Mouse (Mus musculus): ENCODE results near the gene Zfp362. TPM values are rescaled to one million over a fixed set of nuclear protein-coding genes. Genes with fewer than 3 reads are reported as not detected.

The Zfp362 gene
- total and polyA plus RNA-seq, 3 experiments = 11.9 to 18.8 (median 12.8) TPM

DNA sequence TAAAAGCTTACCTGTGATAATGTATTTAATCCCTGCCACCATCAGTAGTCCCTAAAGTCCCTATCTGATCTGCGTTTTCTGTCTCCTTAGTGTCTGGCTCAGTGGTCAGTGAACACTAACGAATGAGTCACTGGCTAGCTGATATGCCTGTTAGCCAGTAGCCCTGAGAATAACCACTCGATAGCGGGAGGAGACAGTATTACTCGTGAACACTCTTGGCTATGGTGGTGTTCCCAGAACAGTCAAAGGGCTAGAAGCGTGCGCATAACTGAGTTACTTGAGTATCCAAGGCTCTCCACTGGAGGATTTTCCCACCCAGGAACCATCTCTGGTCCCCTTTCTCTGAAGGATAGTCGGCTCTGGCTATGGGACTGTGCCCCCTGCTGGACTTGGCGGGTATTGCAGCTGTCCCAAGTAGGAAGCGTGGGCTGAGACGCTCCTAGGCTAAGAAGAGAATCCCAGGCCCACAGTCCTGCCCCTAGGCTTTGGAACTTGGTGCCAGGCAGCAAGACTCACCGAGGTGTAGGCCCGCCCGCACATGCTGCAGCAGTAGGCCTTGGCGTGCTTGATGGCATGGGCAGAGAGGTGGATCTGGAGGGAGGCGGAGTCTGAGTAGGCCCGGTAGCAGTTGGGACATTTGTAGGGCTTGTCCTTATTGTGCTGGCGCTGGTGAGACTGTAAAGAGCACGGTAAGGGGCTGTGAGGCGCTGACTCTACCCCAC is 29.1 kb downstream of the Zfp362 start:
- Histone ChIP-seq H3K36me3 (ENCODE audit: control insufficient read depth, insufficient read depth, low read length) (no peaks in the 10 kb centered on the region), H3K9ac (ENCODE audit: low read depth, low read length) (no peak overlapping the region), H3K4me3 (no peak overlapping the region), H3K27ac (no peak overlapping the region), H3K4me1 (ENCODE audit: control insufficient read depth, insufficient read depth, low read length) (no peaks in the 10 kb centered on the region), H3K79me2 (replicated peaks; ENCODE audit: control insufficient read depth, insufficient read depth, low read length) (no peaks in the 10 kb centered on the region), H3K27me3 (ENCODE audit: control insufficient read depth, insufficient read depth, low read length) (no peaks in the 10 kb centered on the region)
- intact Hi-C loops (cut with DNase I) = loop anchor here (1.0 to 10.0 kb wide), 4 partner anchors 49 to 162 kb away; partner anchors contain the start of genes Tlr12 and Zscan20
- DNase-seq = peak; percentile 67 to 89
- 45% methylated on average over 20 of the region's 20 CpGs for WGBS
- TF ChIP-seq EP300 (IDR thresholded peaks at IDR 0.05; ENCODE audit: insufficient read depth, low read depth, low read length) (0 out of 2 replicates have a peak, but pooled peaks have one; percentile 44), CTCF (IDR thresholded peaks at IDR 0.05) (no peak)

DNA sequence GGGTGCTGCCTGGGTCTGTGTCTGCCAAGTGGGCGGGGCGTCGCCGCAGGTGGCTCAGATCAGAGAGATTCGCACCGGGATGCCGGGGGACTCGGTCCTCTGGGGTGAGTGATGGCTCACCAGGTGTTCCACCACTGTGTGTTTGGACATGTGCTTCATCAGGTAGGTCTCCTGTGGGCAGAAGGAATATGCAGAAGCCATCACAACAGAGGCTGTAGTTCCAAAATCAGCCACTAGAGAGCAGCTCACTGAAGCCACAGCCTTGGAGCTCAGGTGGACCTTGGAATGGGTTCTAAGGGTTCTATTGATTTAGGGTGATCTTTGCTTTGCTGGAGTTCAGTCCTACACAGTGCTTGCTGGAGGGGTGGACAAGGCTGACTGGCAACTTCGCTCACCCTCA is 31.4 kb downstream of the Zfp362 start:
- peaks cover 3% of the 10 kb centered on the region for H3K4me1 ChIP-seq (ENCODE audit: control insufficient read depth, insufficient read depth, low read length)
- intact Hi-C loops (cut with DNase I) = loop anchor here (10.0 kb wide), 1 partner anchor 160 kb away; the partner anchor contains the start of genes Tlr12 and Zscan20
- H3K36me3 ChIP-seq (ENCODE audit: control insufficient read depth, insufficient read depth, low read length) = no peaks in the 10 kb centered on the region
- WGBS = 95% methylated on average over 9 of the region's 9 CpGs
- H3K79me2 ChIP-seq (replicated peaks; ENCODE audit: control insufficient read depth, insufficient read depth, low read length) = no peaks in the 10 kb centered on the region
- TF ChIP-seq POLR2A (IDR thresholded peaks at IDR 0.05; ENCODE audit: insufficient read depth, low read depth, low read length) (no peak), CTCF (IDR thresholded peaks at IDR 0.05) (peak; percentile 92)
- no peaks in the 10 kb centered on the region for H3K27me3 ChIP-seq (ENCODE audit: control insufficient read depth, insufficient read depth, low read length)
- no peak overlapping the region for H3K9ac ChIP-seq (ENCODE audit: low read depth, low read length)
- H3K27ac ChIP-seq = no peak overlapping the region
- H3K4me3 ChIP-seq = no peak overlapping the region
- DNase-seq = peak; percentile 30 to 48

DNA sequence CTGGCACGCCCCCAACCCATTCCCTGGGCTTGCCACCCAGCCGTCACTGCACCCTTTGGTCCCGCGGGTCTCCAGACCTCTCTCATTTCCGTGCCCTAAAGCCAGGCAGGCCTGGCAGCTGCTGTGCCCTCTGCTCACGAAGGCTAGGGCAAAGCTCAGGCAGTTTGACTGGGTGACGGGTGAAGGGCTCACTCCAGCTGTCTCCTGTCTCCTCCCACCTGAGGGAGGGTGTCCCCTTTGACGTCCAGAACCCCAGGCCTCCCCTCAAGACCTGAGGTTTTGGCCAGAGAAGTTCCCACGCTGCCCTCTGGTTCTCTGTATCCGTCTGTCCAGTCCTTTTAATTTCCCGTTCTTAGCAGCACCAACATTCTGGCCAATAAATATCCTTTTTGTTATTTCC is 32.0 kb downstream of the Zfp362 start:
- Histone ChIP-seq H3K79me2 (replicated peaks; ENCODE audit: control insufficient read depth, insufficient read depth, low read length) (no peaks in the 10 kb centered on the region), H3K36me3 (ENCODE audit: control insufficient read depth, insufficient read depth, low read length) (no peaks in the 10 kb centered on the region), H3K27me3 (ENCODE audit: control insufficient read depth, insufficient read depth, low read length) (no peaks in the 10 kb centered on the region), H3K27ac (no peak overlapping the region), H3K4me3 (no peak overlapping the region), H3K4me1 (ENCODE audit: control insufficient read depth, insufficient read depth, low read length) (peaks cover 4% of the 10 kb centered on the region), H3K9ac (ENCODE audit: low read depth, low read length) (no peak overlapping the region)
- DNase-seq = no peak
- 92% methylated on average over 11 of the region's 11 CpGs for WGBS
- intact Hi-C loops (cut with DNase I) = loop anchor here (10.0 kb wide), 1 partner anchor 159 kb away; the partner anchor contains the start of genes Tlr12 and Zscan20
- no peak for TF ChIP-seq CTCF (IDR thresholded peaks at IDR 0.05)
- no peak for TF ChIP-seq POLR2A (IDR thresholded peaks at IDR 0.05; ENCODE audit: insufficient read depth, low read depth, low read length)
- no peak for TF ChIP-seq EP300 (IDR thresholded peaks at IDR 0.05; ENCODE audit: insufficient read depth, low read depth, low read length)

DNA sequence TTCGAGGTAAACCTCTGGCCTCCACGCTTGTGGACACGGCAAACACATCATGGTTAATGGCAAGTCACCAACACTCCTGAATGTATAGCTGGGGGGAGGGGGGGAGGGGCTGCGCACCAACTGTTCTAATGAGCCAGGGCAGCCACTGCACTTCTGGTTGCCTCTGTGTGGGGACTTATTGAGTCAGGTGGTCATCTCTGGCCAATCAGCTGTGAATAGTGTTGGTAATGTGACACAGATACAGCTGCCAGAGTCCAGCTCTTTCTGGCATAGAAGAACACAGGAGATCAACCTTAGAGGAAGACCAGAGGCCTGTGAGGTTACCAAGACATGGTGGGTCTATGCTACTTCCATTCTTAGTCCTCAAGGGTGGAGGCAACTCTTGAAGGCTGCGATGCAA is 35.1 kb downstream of the Zfp362 start:
- H3K79me2 ChIP-seq (replicated peaks; ENCODE audit: control insufficient read depth, insufficient read depth, low read length) = no peaks in the 10 kb centered on the region
- H3K4me3 ChIP-seq = no peak overlapping the region
- 83% methylated on average over 5 of the region's 5 CpGs for WGBS
- no peak overlapping the region for H3K27ac ChIP-seq
- TF ChIP-seq EP300 (IDR thresholded peaks at IDR 0.05; ENCODE audit: insufficient read depth, low read depth, low read length) = no peak
- TF ChIP-seq POLR2A (IDR thresholded peaks at IDR 0.05; ENCODE audit: insufficient read depth, low read depth, low read length) = no peak
- TF ChIP-seq CTCF (IDR thresholded peaks at IDR 0.05) = no peak
- intact Hi-C loops (cut with DNase I) = loop anchor here (10.0 kb wide), 1 partner anchor 156 kb away; the partner anchor contains the start of genes Tlr12 and Zscan20
- peaks cover 4% of the 10 kb centered on the region for H3K4me1 ChIP-seq (ENCODE audit: control insufficient read depth, insufficient read depth, low read length)
- no peak overlapping the region for H3K9ac ChIP-seq (ENCODE audit: low read depth, low read length)
- DNase-seq = no peak
- no peaks in the 10 kb centered on the region for H3K27me3 ChIP-seq (ENCODE audit: control insufficient read depth, insufficient read depth, low read length)
- H3K36me3 ChIP-seq (ENCODE audit: control insufficient read depth, insufficient read depth, low read length) = no peaks in the 10 kb centered on the region

DNA sequence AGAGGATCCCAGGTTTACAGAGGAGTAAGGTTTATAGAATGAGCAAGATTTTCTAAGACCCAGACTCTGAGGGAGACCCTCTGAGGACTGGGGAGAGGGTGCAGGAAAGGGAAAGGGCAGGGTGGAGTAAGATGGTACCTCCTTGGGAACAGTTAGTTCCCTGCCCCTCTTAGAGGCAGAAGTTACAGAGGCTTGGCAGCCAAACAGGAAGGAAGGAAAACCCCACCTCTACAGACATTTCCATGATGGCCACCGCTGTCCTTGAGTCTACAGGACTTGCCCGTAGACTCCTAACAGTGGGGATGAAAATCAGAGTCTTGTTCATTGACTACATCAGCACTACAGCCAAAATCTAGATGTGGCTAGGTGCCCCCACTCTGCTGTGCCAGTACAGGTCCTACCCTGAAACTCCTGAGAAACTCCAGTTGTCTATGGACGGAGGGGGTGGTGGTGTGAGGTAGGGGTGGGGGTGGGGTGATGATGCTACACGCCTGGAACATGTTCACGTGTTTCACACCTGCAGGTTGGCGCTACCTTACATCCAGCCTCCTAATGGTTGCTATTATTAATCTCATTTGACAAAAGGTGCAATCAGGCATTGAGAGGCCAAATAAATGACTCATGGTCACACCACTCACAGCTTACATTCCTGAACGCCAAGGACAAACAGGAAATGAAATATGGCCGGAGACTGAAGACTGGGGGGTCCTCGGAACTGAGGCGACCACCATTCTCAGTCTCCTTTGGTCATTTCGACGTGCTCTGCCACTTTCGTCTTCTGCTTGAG is 36.1 kb downstream of the Zfp362 start:
- 63% methylated on average over 13 of the region's 13 CpGs for WGBS
- DNase-seq = no peak
- H3K27me3 ChIP-seq (ENCODE audit: control insufficient read depth, insufficient read depth, low read length) = no peaks in the 10 kb centered on the region
- H3K4me3 ChIP-seq = no peak overlapping the region
- intact Hi-C loops (cut with DNase I) = loop anchor here (10.0 kb wide), 1 partner anchor 155 kb away; the partner anchor contains the start of genes Tlr12 and Zscan20
- H3K36me3 ChIP-seq (ENCODE audit: control insufficient read depth, insufficient read depth, low read length) = no peaks in the 10 kb centered on the region
- no peak for TF ChIP-seq EP300 (IDR thresholded peaks at IDR 0.05; ENCODE audit: insufficient read depth, low read depth, low read length)
- TF ChIP-seq CTCF (IDR thresholded peaks at IDR 0.05) = no peak
- no peak for TF ChIP-seq POLR2A (IDR thresholded peaks at IDR 0.05; ENCODE audit: insufficient read depth, low read depth, low read length)
- H3K4me1 ChIP-seq (ENCODE audit: control insufficient read depth, insufficient read depth, low read length) = peaks cover 4% of the 10 kb centered on the region
- H3K27ac ChIP-seq = no peak overlapping the region
- H3K79me2 ChIP-seq (replicated peaks; ENCODE audit: control insufficient read depth, insufficient read depth, low read length) = no peaks in the 10 kb centered on the region
- no peak overlapping the region for H3K9ac ChIP-seq (ENCODE audit: low read depth, low read length)
